Mouse (Mus musculus) MEL (cell line): ENCODE results near the gene Aco1. TPM values are rescaled to one million over a fixed set of nuclear protein-coding genes. Genes with fewer than 3 reads are reported as not detected.

Experiments
- DNase-seq: peaks from one replicate; pipeline ENCODE4 v3.0.0; 2011; ENCODE audit warnings: low read depth, low spot score
- H3K27ac ChIP-seq: 2 replicates; pipeline ENCODE4 v1.5.1; 2012; ENCODE audit warnings: low read depth, mild to moderate bottlenecking, control low read depth, low read length, moderate library complexity; ENCODE audit not compliant: control insufficient read depth
- H3K27me3 ChIP-seq, 2 experiments: fragments of 150-350 bp in 1 of 2; sonication (generic) in 1 of 2; 2 replicates each; pipeline ENCODE4 v1.6.1; 2012; ENCODE audit warnings: low read length in 2 of 2, mild to moderate bottlenecking in 2 of 2, improper control_type of control experiment in 1 of 2, moderate library complexity in 1 of 2; ENCODE audit not compliant: insufficient read depth in 2 of 2, control insufficient read depth in 1 of 2
- H3K36me3 ChIP-seq, 2 experiments: 2 replicates each; pipeline ENCODE4 v1.6.1; 2012 to 2014; ENCODE audit warnings: low read length in 2 of 2, improper control_type of control experiment in 1 of 2, inconsistent platforms in 1 of 2, mild to moderate bottlenecking in 1 of 2; ENCODE audit not compliant: insufficient read depth in 2 of 2, control insufficient read depth in 1 of 2
- H3K4me1 ChIP-seq, 2 experiments: fragments of 150-350 bp in 1 of 2; sonication (generic) in 1 of 2; 2 replicates each; pipeline ENCODE4 v1.6.1; 2012; ENCODE audit warnings: low read length in 2 of 2, improper control_type of control experiment in 1 of 2, mild to moderate bottlenecking in 1 of 2; ENCODE audit not compliant: insufficient read depth in 2 of 2, control insufficient read depth in 1 of 2
- H3K4me3 ChIP-seq, 2 experiments: fragments of 150-350 bp in 1 of 2; sonication (generic) in 1 of 2; 2 replicates each; pipeline ENCODE4 v1.5.1; 2012; ENCODE audit warnings: low read depth in 2 of 2, low read length in 2 of 2, mild to moderate bottlenecking in 2 of 2, moderate library complexity in 2 of 2, control low read depth in 1 of 2, improper control_type of control experiment in 1 of 2; ENCODE audit not compliant: control insufficient read depth in 1 of 2, insufficient read depth in 1 of 2
- H3K79me2 ChIP-seq: 2 replicates; pipeline ENCODE4 v1.6.1; 2012; ENCODE audit warnings: mild to moderate bottlenecking, low read length, moderate library complexity; ENCODE audit not compliant: control insufficient read depth, poor library complexity, insufficient read depth
- H3K9ac ChIP-seq: 2 replicates; pipeline ENCODE4 v1.6.1; 2012; ENCODE audit warnings: low read depth, mild to moderate bottlenecking, control low read depth, low read length, moderate library complexity; ENCODE audit not compliant: control insufficient read depth, poor library complexity, severe bottlenecking
- H3K9me3 ChIP-seq: fragments of 150-350 bp; sonication (generic); replicated peaks from 2 replicates; pipeline ENCODE4 v1.6.1; 2012; ENCODE audit warnings: mild to moderate bottlenecking, low read length, improper control_type of control experiment, moderate library complexity; ENCODE audit not compliant: insufficient read depth
- CHD1 ChIP-seq: IDR thresholded peaks from 2 replicates; pipeline ENCODE4 v1.6.1; 2012; ENCODE audit warnings: low read depth, mild to moderate bottlenecking, inconsistent platforms, low read length, improper control_type of control experiment
- CTCF ChIP-seq, 3 experiments: IDR thresholded peaks in 2 of 3; conservative IDR thresholded peaks in 1 of 3; 2 replicates each; pipeline ENCODE4 v1.5.1; 2011 to 2012; ENCODE audit warnings: low read length in 3 of 3, low read depth in 2 of 3, mild to moderate bottlenecking in 2 of 3, improper control_type of control experiment in 1 of 3, inconsistent platforms in 1 of 3, mixed read lengths in 1 of 3, moderate library complexity in 1 of 3; ENCODE audit not compliant: control insufficient read depth in 1 of 3, insufficient read depth in 1 of 3, poor library complexity in 1 of 3, severe bottlenecking in 1 of 3
- ELF1 ChIP-seq: IDR thresholded peaks from 2 replicates; pipeline ENCODE4 v1.6.1; 2014; ENCODE audit warnings: low read depth, mild to moderate bottlenecking, inconsistent platforms, low read length, improper control_type of control experiment, moderate library complexity
- GATA1 ChIP-seq: IDR thresholded peaks from 2 replicates; pipeline ENCODE4 v1.6.1; 2011; ENCODE audit warnings: low read depth, low read length, improper control_type of control experiment
- HCFC1 ChIP-seq: IDR thresholded peaks from 2 replicates; pipeline ENCODE4 v1.6.1; 2012; ENCODE audit warnings: low read depth, mild to moderate bottlenecking, inconsistent platforms, low read length, improper control_type of control experiment, moderate library complexity
- JUND ChIP-seq: IDR thresholded peaks from 2 replicates; pipeline ENCODE4 v1.6.1; 2011; ENCODE audit warnings: low read depth, mild to moderate bottlenecking, improper control_type of control experiment, low read length
- KAT2A ChIP-seq: conservative IDR thresholded peaks from 2 replicates; pipeline ENCODE4 v1.6.1; 2012; ENCODE audit warnings: low read depth, low read length, improper control_type of control experiment, inconsistent platforms
- MAX ChIP-seq: IDR thresholded peaks from 2 replicates; pipeline ENCODE4 v1.6.1; 2011; ENCODE audit warnings: low read length, improper control_type of control experiment
- MXI1 ChIP-seq: IDR thresholded peaks from 2 replicates; pipeline ENCODE4 v1.6.1; 2011; ENCODE audit warnings: mild to moderate bottlenecking, low read depth, low read length, improper control_type of control experiment
- MYB ChIP-seq: IDR thresholded peaks from 2 replicates; pipeline ENCODE4 v1.6.1; 2011; ENCODE audit warnings: mild to moderate bottlenecking, low read depth, low read length, improper control_type of control experiment
- NRF1 ChIP-seq: IDR thresholded peaks from 2 replicates; pipeline ENCODE4 v1.6.1; 2014; ENCODE audit warnings: low read depth, mild to moderate bottlenecking, inconsistent platforms, low read length, improper control_type of control experiment, moderate library complexity; ENCODE audit not compliant: poor library complexity, insufficient read depth, severe bottlenecking
- POLR2AphosphoS5 ChIP-seq: IDR thresholded peaks from 2 replicates; pipeline ENCODE4 v1.6.1; 2012; ENCODE audit warnings: low read depth, borderline replicate concordance, mild to moderate bottlenecking, inconsistent platforms, low read length, moderate library complexity, mixed read lengths
- RAD21 ChIP-seq: IDR thresholded peaks from 2 replicates; pipeline ENCODE4 v1.6.1; 2011; ENCODE audit warnings: mild to moderate bottlenecking, low read depth, low read length, improper control_type of control experiment
- SMC3 ChIP-seq: IDR thresholded peaks from 2 replicates; pipeline ENCODE4 v1.6.1; 2011; ENCODE audit warnings: low read depth, low read length, improper control_type of control experiment
- TBP ChIP-seq: IDR thresholded peaks from 2 replicates; pipeline ENCODE4 v1.8.0; 2011; ENCODE audit warnings: low read depth, low read length, improper control_type of control experiment
- TCF12 ChIP-seq: IDR thresholded peaks from 2 replicates; pipeline ENCODE4 v1.6.1; 2014; ENCODE audit warnings: low read depth, mild to moderate bottlenecking, inconsistent platforms, low read length, improper control_type of control experiment, moderate library complexity
- UBTF ChIP-seq: IDR thresholded peaks from 2 replicates; pipeline ENCODE4 v1.6.1; 2012; ENCODE audit warnings: low read depth, mild to moderate bottlenecking, inconsistent platforms, low read length, improper control_type of control experiment, moderate library complexity, borderline replicate concordance; ENCODE audit not compliant: insufficient read depth
- USF1 ChIP-seq: IDR thresholded peaks from 2 replicates; pipeline ENCODE4 v1.6.1; 2014; ENCODE audit warnings: low read depth, mild to moderate bottlenecking, inconsistent platforms, low read length, improper control_type of control experiment, moderate library complexity
- USF2 ChIP-seq, 2 experiments: IDR thresholded peaks; 2 replicates each; pipeline ENCODE4 v1.6.1; 2011 to 2012; ENCODE audit warnings: improper control_type of control experiment in 2 of 2, low read length in 2 of 2, borderline replicate concordance in 1 of 2, inconsistent platforms in 1 of 2, low read depth in 1 of 2, mild to moderate bottlenecking in 1 of 2; ENCODE audit not compliant: insufficient read depth in 1 of 2
- ZC3H11A ChIP-seq: IDR thresholded peaks from 2 replicates; pipeline ENCODE4 v1.6.1; 2012; ENCODE audit warnings: low read depth, mild to moderate bottlenecking, inconsistent platforms, low read length, improper control_type of control experiment
- ZMIZ1 ChIP-seq: IDR thresholded peaks from 2 replicates; pipeline ENCODE4 v1.6.1; 2012; ENCODE audit warnings: low read depth, mild to moderate bottlenecking, inconsistent platforms, low read length, improper control_type of control experiment, moderate library complexity
- polyA plus RNA-seq, 2 experiments: library from polyadenylated mRNA; stranded (reverse) in 1 of 2; unstranded in 1 of 2; fragments of >175 nt in 1 of 2; fragments of >200 nt in 1 of 2; gene quantifications; 2 replicates each; pipeline versions ENCODE4 v1.2.1 to v1.2.4; 2012; ENCODE audit warnings: low replicate concordance in 2 of 2, low read depth in 1 of 2; ENCODE audit not compliant: insufficient read length in 2 of 2, insufficient read depth in 1 of 2, missing spikeins in 1 of 2
- total RNA-seq: library from RNA; depleted of rRNA; stranded (reverse); fragments of 300-350 nt; gene quantifications from 2 replicates; pipeline ENCODE4 v1.2.3, GENCODE M21; 2012

Aco1 gene
- total and polyA plus RNA-seq, 3 experiments = 28.7 to 33.6 TPM; not detected in 1

DNA sequence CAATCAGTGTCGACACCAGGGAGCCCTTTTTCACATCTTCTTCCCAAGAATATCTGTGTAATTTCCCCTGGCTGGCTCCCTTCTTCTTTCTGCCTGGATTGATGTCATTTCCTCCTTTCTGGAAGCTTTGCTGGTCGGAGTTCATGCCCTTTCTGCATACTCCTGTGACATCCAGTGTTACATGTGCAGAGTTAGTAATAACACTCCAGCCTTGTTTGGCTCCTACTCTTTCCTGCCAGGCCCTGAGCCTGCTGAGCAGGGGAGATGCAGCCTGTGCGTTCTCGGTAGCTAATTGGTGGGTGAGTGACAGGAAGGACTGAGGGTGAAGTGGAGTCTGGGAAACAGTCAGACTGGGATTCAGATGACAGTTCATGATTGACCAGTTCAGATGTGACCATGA, 31.4 kb downstream of the Aco1 start:
- Histone ChIP-seq H3K4me3 (no peak overlapping the region), H3K9ac (no peak overlapping the region), H3K27me3 (no peaks in the 10 kb centered on the region), H3K79me2 (no peaks in the 10 kb centered on the region), H3K4me1 (peaks cover 2% of the 10 kb centered on the region in 2 experiments; a peak in 2 of 4 replicates), H3K36me3 (peaks cover 0 to 4% of the 10 kb centered on the region in 2 experiments; a peak in 2 of 4 replicates), H3K27ac (no peak overlapping the region), H3K9me3 (no peaks in the 10 kb centered on the region)
- TF ChIP-seq CTCF (IDR thresholded peaks at IDR 0.05 in 2 of 3, conservative IDR thresholded peaks at IDR 0.05 in 1 of 3; ENCODE audit: control insufficient read depth in 1 of 3, insufficient read depth in 1 of 3, low read depth in 2 of 3, low read length in 3 of 3, poor library complexity in 1 of 3, severe bottlenecking in 1 of 3) (no peak), ELF1 (no peak), TCF12 (no peak), TBP (no peak), HCFC1 (no peak), KAT2A (no peak)
- no peak for DNase-seq

DNA sequence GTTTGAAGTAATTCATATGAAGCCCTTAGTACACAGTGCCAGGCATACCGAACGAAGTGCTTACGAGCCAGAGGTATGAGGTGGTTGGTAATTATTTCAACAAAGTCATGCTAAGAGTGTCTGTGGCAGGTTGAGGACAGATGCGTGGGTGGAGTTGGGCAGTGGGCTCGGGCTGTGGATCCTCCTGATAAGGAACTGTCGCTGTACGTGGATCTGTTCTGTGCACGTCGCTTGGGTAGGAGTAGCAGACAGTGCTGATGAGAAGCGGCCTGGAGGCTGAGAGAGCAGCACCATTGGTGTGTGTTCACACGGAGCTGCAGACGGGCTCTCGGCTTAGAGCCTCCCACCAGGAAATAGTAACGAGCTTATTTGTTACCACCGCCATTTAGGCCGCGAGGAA, 35.7 kb downstream of the Aco1 start:
- Histone ChIP-seq H3K27ac (no peak overlapping the region), H3K79me2 (no peaks in the 10 kb centered on the region), H3K9me3 (no peaks in the 10 kb centered on the region), H3K36me3 (peaks cover 0 to 4% of the 10 kb centered on the region in 2 experiments; a peak in 3 of 4 replicates), H3K9ac (no peak overlapping the region), H3K27me3 (no peaks in the 10 kb centered on the region), H3K4me1 (peaks cover 2% of the 10 kb centered on the region in 2 experiments; a peak in 2 of 4 replicates), H3K4me3 (no peak overlapping the region)
- peak; percentile 19 for DNase-seq
- TF ChIP-seq POLR2AphosphoS5 = no peak
- no peak for TF ChIP-seq GATA1
- no peak for TF ChIP-seq CHD1
- TF ChIP-seq HCFC1 = no peak
- TF ChIP-seq MYB = no peak
- TF ChIP-seq ZMIZ1 = no peak
- no peak for TF ChIP-seq KAT2A
- no peak for TF ChIP-seq TCF12
- TF ChIP-seq TBP = no peak
- no peak for TF ChIP-seq MAX
- TF ChIP-seq JUND = no peak
- no peak for TF ChIP-seq USF2 (IDR thresholded peaks at IDR 0.05; ENCODE audit: borderline replicate concordance in 1 of 2, insufficient read depth in 1 of 2, low read depth in 1 of 2, low read length in 2 of 2)

DNA sequence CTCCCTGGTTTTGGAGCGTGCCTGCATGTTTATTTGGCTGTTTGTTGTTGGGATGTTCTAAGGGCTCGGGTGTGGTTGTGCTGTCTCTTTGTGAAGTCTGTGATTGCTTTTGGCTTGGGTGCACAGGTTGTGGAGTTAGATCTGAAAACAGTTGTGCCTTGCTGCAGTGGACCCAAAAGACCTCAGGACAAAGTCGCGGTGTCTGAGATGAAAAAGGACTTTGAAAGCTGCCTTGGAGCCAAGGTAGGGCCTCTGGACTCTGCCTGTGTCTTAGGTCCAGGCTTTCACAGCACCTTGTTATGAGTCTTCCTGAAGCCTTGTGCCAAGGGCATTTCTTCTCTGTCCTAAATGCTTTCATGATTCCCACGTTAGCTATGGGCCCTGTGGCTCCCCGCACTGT, 37.2 kb downstream of the Aco1 start:
- Histone ChIP-seq H3K79me2 (no peaks in the 10 kb centered on the region), H3K4me3 (no peak overlapping the region), H3K36me3 (peaks cover 0 to 4% of the 10 kb centered on the region in 2 experiments; a peak in 3 of 4 replicates), H3K4me1 (peaks cover 2% of the 10 kb centered on the region in 2 experiments; a peak in 2 of 4 replicates), H3K27me3 (no peaks in the 10 kb centered on the region), H3K27ac (no peak overlapping the region), H3K9me3 (no peaks in the 10 kb centered on the region), H3K9ac (no peak overlapping the region)
- TF ChIP-seq USF2 (IDR thresholded peaks at IDR 0.05; ENCODE audit: borderline replicate concordance in 1 of 2, insufficient read depth in 1 of 2, low read depth in 1 of 2, low read length in 2 of 2) = no peak
- no peak for TF ChIP-seq RAD21
- TF ChIP-seq USF1 = no peak
- no peak for TF ChIP-seq MYB
- TF ChIP-seq MXI1 = no peak
- TF ChIP-seq UBTF = no peak
- TF ChIP-seq NRF1 = no peak
- TF ChIP-seq JUND = no peak
- TF ChIP-seq ZC3H11A = no peak
- no peak for TF ChIP-seq POLR2AphosphoS5
- no peak for TF ChIP-seq SMC3
- TF ChIP-seq KAT2A = no peak
- no peak for DNase-seq
